Mouse (Mus musculus) fat pad, adult 2 months (tissue): ENCODE measurements around the gene Pttg1ip.

Experiments used
- DNase-seq: peaks from one replicate; pipeline ENCODE4 v3.0.0-alpha.2; 2011; ENCODE audit warnings: low read depth, low spot score; ENCODE audit errors: extremely low read depth

Pttg1ip gene

GRCm38 (mm10) chr10:77634452-77635231, 53.1 kb downstream of the Pttg1ip start:
- no peak for DNase-seq

DNA sequence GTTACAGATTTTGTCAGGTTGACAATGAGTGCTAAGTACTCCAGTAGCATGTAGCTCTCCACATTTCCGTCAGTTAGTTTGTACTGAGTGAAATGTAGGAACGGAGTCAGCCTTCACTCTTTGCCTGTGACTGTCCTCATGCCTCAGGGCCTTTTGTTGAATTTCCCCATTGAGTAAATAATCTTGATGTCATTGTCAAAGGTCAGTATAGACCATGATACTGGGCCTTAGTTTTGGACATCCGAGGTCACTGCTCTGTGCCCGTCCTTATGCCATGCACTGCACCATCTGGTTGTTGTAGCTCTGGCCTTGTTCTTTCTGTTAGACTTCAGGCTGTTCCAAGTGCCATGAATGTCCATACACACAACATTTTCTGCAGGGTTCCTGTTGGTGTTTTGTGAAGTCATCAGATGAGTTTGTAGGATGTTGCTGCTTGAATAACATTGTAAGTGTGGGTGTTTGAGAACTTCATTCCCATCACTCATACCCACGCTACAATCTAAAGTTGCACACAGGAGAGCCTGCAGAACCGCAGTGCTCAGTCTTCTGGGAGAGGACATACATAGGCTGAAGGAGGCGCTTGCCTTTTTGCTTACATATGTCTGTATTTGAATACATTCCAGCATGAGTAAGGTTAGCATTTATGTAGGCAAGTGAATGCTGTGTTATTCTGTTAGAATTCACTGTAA, 54.9 kb downstream of the Pttg1ip start:
- no peak for DNase-seq

- no peak for DNase-seq
Measured at GRCm38 (mm10) chr10:77638956-77639355, 57.4 kb downstream of the Pttg1ip start.

GRCm38 (mm10) chr10:77643160-77643559, 61.6 kb downstream of the Pttg1ip start:
- no peak for DNase-seq

GRCm38 (mm10) chr10:77645571-77645970, 64.1 kb downstream of the Pttg1ip start:
- no peak for DNase-seq

DNA sequence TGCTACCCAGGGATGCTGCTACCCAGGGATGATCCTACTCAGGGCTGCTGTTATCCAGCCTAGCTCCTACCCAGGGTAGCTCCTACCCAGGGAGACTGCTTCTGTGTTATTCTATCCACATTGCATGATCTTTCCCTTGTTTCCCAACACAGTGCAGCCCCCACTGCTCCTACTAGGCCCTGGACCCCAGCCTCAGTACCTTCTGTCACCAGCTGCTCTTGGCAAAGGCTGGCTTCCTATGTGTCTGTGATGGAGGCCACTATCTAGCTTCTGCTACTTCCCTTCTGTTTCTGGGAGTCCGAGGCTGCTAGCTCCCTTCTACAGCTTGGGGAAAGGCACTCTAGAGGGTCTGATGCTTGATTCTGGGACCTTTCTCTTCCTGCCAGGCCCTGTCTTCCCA, 65.9 kb downstream of the Pttg1ip start:
- no peak for DNase-seq

- no peak for DNase-seq
Measured at GRCm38 (mm10) chr10:77647901-77648300, 66.4 kb downstream of the Pttg1ip start.
